Mouse (Mus musculus) embryonic facial prominence, embryonic 13.5 days (tissue): ENCODE measurements around the gene Ak6. TPM values are rescaled to one million over a fixed set of nuclear protein-coding genes. Genes with fewer than 3 reads are reported as not detected.

Source experiments
- ATAC-seq: fragments of 200-750 bp; cut with Nextera tagmentation; 2 replicates; pipeline ENCODE4 v1.8.0; 2017; ENCODE audit warnings: low read depth; ENCODE audit not compliant: insufficient number of reproducible peaks, insufficient read depth, low FRiP score, low TSS enrichment
- H3K27ac ChIP-seq: fragments of 300-500 bp; sonication (generic); 2 replicates; pipeline ENCODE4 v1.5.1; 2015; ENCODE audit warnings: moderate library complexity, mild to moderate bottlenecking, inconsistent platforms
- H3K27me3 ChIP-seq: fragments of 300-500 bp; sonication (generic); 2 replicates; pipeline ENCODE4 v1.6.1; 2015; ENCODE audit warnings: mild to moderate bottlenecking, inconsistent platforms
- H3K36me3 ChIP-seq: fragments of 300-500 bp; sonication (generic); 2 replicates; pipeline ENCODE4 v1.6.1; 2015; ENCODE audit warnings: mild to moderate bottlenecking, inconsistent platforms
- H3K4me1 ChIP-seq: fragments of 300-500 bp; sonication (generic); 2 replicates; pipeline ENCODE4 v1.6.1; 2015; ENCODE audit warnings: inconsistent platforms
- H3K4me2 ChIP-seq: fragments of 300-500 bp; sonication (generic); 2 replicates; pipeline ENCODE4 v1.6.1; 2015; ENCODE audit warnings: moderate library complexity, mild to moderate bottlenecking, inconsistent platforms
- H3K4me3 ChIP-seq: fragments of 300-500 bp; sonication (generic); 2 replicates; pipeline ENCODE4 v1.5.1; 2015; ENCODE audit warnings: mild to moderate bottlenecking, inconsistent platforms
- H3K9ac ChIP-seq: fragments of 300-500 bp; sonication (generic); 2 replicates; pipeline ENCODE4 v1.6.1; 2015; ENCODE audit warnings: mild to moderate bottlenecking, inconsistent platforms
- H3K9me3 ChIP-seq: fragments of 300-500 bp; sonication (generic); 2 replicates; pipeline ENCODE4 v1.6.1; 2016; ENCODE audit warnings: inconsistent platforms
- WGBS: fragments of 180-500 bp; shearing (Covaris S2); methylation state at CpG from one replicate; pipeline ENCODE4 v1.1.7; 2015; ENCODE audit warnings: mixed read lengths; 5-methylcytosine and 5-hydroxymethylcytosine counted together
- polyA plus RNA-seq: library from polyadenylated mRNA; unstranded; fragments of >200 nt; fragmentation: Nextera tagmentation; extraction: Ambion mirVana; gene quantifications from 2 replicates; pipeline ENCODE4 v1.2.1, GENCODE M21; 2015

Gene Ak6
- 295 and 310 TPM in 2 replicates for polyA plus RNA-seq

DNA sequence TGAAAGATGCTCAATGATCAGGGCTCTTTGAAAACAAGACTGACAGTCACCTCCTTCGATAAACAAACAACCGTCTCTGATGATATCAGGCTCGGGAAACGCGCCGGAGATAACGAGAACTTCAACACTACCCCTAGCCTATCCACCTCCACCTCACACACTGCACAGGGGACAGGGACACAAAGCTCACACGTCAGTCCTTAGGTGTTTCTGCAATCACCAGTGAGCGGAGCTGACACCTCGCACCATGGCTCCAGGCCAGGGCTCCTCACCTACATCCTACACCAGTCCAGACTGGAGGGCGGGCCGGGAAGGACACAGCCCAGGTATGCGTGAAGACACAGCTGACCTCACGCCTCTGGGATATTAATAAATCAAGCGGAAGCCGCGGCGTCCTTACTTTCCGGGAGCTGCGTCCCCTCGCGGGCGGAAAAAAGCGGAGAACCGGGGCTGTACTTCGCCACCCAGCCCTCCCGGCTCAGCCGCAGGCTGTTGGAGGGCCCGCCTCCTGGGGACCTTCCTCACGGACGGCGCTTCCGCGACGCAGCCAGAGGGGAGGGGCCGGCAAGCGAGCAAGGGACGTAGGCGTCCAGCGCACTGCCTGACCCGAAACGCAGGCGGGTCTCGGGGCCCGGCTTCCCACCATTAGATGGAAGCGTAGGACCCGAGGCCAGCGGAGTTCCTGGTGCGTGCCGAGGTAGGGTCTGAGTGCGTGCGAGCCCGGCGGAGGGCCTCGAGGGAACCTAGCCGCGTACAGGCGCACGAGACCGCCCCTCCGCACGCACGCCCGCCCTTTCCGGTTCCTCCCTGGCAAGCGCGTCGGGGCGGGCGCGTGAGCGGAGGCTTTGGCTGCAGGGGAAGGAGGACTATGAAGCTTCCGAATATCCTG, at the start of gene Ak6, which contains the start of gene Rad17:
TSS of gene Ak6 (plus strand) at position 430 of the 889 bp plus-strand sequence.
TSS of gene Rad17 (minus strand) at position 502 of the 889 bp plus-strand sequence.
- Histone ChIP-seq H3K9ac (peak within 1 kb of the TSS; percentile 94), H3K27ac (peak within 1 kb of the TSS; percentile 95), H3K4me1 (peaks cover 8% of the 10 kb centered on the region), H3K4me3 (peak within 1 kb of the TSS; percentile 97), H3K4me2 (peak within 1 kb of the TSS; percentile 90), H3K27me3 (no peaks in the 10 kb centered on the region), H3K36me3 (peaks cover 23% of the 10 kb centered on the region), H3K9me3 (no peaks in the 10 kb centered on the region)
- WGBS: under 1% methylated on average over 62 of the region's 73 CpGs
- ATAC-seq: peak; percentile 96

DNA sequence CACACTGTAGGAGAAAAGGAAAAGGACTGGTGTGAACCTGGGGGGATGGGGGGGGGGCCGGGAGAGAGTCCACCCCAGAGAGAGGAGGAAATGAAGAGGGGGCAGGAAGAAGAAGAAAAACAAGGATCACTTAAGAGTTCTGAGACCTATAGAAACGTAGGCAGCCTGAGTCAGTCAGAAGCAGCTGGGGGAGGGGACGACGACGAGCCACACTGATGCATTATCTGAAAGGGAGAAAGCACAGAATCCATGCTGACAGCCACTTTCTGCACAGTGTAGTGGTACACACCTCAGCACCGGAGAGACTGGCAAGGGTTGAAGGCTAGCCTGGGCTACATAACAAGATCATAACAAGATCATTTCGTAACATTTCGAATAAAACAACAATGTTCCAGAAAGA, 49.7 kb upstream of the Ak6 start:
- Histone ChIP-seq H3K4me3 (no peak overlapping the region), H3K27ac (0 out of 2 replicates have a peak overlapping the region, but pooled peaks have one; percentile 4), H3K27me3 (no peaks in the 10 kb centered on the region), H3K4me2 (no peak overlapping the region; the same call in 1 of the 2 replicates), H3K4me1 (no peaks in the 10 kb centered on the region), H3K9me3 (no peaks in the 10 kb centered on the region), H3K36me3 (no peaks in the 10 kb centered on the region), H3K9ac (no peak overlapping the region)
- WGBS: 67% methylated on average over 8 of the region's 8 CpGs
- no peak for ATAC-seq

DNA sequence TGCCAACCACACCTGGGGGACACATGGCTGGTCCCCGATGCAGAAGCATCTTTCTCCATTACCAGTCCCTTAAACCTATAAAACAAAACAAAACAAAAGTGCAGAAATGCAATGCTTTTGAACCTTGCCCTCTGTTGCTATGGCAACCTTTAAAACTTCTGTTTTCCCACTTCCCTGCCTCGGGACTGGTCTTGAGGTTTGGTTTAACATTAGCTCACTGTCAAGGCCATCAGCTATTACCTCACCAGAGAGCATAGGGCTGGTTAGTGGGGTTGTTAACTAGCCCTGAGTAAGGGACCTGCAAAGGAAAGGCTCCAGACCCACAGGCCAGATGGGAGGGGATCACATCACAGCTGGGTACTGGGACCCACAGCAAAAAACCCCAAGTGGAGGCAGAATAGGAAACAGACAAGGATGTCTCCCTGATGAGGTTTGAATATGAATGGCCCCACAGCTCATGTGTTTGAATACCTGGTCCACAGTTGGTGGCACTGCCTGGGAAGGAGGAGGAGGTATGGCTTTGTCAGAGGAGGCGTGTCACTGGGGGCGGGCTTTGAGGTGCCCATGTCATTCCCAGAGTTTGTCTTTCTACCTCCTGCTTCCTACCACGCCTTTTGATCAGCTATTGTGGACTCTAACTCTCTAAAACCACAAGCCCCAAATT, 48.4 kb upstream of the Ak6 start:
- Histone ChIP-seq H3K9ac (no peak overlapping the region), H3K4me1 (no peaks in the 10 kb centered on the region), H3K4me2 (no peak overlapping the region), H3K36me3 (no peaks in the 10 kb centered on the region), H3K4me3 (no peak overlapping the region), H3K27me3 (no peaks in the 10 kb centered on the region), H3K9me3 (no peaks in the 10 kb centered on the region), H3K27ac (no peak overlapping the region)
- no peak for ATAC-seq
- WGBS: 66% methylated on average over 5 of the region's 5 CpGs

DNA sequence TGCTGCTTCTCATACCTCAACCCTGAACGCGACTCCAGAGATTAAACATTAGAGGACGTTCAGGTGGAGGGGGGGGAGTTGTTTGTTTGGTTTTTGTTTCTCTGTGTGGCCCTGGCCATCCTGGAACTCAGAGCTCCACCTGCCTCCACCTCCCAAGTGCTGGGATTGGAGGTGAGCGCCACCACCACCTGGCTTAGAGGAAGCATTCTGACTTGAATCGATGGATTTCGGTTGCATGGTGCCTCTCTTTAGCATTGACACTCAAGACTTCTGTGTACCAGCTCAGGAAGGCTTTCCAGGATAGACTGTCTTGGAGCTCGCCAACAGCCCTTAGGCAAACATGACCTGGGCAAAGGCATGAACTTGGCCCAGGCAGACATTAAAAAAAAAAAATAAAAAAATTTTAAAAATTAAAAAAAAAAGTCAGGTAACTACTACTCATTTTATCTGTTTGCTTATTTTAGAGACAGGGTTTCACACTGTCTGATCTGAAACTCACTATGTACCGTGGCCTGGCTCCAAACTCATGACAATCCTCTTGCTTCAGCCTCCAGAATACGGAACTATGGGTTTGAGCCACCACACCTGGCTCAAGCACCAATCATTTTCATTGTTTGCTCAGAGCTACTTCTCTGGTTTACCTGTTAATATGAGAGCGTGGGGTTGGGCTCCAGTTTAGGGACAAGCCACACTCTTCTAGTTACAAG, 47.6 kb upstream of the Ak6 start:
- no peak for ATAC-seq
- Histone ChIP-seq H3K4me1 (no peaks in the 10 kb centered on the region), H3K4me3 (no peak overlapping the region), H3K27me3 (no peaks in the 10 kb centered on the region), H3K36me3 (no peaks in the 10 kb centered on the region), H3K4me2 (no peak overlapping the region), H3K9me3 (peaks cover 4% of the 10 kb centered on the region; the same call in 1 of the 2 replicates), H3K9ac (no peak overlapping the region), H3K27ac (no peak overlapping the region)
- WGBS: 89% methylated on average over 10 of the region's 10 CpGs

DNA sequence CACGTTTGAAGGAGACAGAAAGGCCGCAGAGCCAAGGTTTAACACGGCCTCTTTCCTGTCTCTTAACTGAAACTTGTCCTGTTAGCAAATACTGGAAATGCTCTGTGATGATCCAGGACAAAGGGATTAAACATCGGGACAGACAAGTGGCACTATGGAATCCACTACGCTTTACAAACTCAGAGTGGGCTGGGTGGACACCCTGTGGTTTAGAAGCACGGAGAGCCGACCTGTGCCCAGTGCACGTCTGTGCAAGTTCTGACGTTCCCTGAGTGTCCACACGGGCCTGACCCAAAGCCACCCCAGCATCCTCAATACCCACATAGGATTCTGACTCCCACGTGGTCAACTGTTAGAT, 47.1 kb upstream of the Ak6 start:
- H3K4me1 ChIP-seq: no peaks in the 10 kb centered on the region
- H3K9ac ChIP-seq: no peak overlapping the region
- H3K4me3 ChIP-seq: no peak overlapping the region
- WGBS: 84% methylated on average over 11 of the region's 11 CpGs
- H3K9me3 ChIP-seq: peaks cover 4% of the 10 kb centered on the region; the same call in 1 of the 2 replicates
- H3K4me2 ChIP-seq: no peak overlapping the region
- ATAC-seq: no peak
- no peaks in the 10 kb centered on the region for H3K27me3 ChIP-seq
- H3K36me3 ChIP-seq: no peaks in the 10 kb centered on the region
- H3K27ac ChIP-seq: no peak overlapping the region

DNA sequence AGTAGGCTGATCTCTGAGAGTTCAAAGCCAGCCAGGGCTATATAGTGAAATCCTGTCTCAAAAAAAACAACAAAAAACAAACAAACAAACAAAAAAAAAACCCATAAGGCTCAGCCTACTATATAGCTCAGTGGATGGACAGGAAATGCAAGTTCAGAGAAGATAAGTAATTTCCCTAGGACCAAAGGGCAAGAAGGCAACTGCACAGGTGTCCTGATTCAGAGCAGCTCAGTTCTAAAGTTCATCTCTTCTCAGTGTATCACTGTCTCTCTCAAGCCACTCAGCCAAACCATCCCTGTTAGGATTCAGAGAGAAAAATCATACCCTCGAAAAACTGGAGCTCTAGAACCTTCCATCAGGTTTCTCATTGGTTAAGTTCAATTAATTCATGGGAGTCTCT, 44.9 kb upstream of the Ak6 start:
- Histone ChIP-seq H3K9ac (no peak overlapping the region), H3K27me3 (no peaks in the 10 kb centered on the region), H3K4me2 (no peak overlapping the region), H3K4me3 (no peak overlapping the region), H3K27ac (no peak overlapping the region), H3K4me1 (no peaks in the 10 kb centered on the region), H3K9me3 (peaks cover 4% of the 10 kb centered on the region; the same call in 1 of the 2 replicates), H3K36me3 (no peaks in the 10 kb centered on the region)
- ATAC-seq: no peak
- WGBS: 64% methylated on average over 1 of the region's 1 CpGs

DNA sequence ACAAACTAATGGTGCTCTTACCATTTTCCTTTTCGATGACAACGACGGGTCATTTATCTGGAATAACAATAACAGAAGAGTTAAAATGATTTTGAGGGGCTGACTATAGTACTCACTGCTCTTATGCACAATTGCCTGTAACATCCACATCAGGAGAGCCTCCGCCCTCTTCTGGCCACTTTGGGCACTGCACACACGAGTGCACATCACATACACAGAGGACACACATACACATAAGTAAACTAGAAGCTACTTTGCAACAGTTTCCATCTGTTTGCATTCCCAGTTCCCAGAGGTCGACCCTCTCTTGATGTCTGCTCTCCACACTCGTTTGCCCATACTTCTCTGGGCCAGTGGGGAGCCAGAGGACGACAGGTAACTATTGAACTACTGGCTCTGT, 43.0 kb upstream of the Ak6 start:
- ATAC-seq: no peak
- Histone ChIP-seq H3K4me3 (no peak overlapping the region), H3K9ac (no peak overlapping the region), H3K4me1 (no peaks in the 10 kb centered on the region), H3K36me3 (peaks cover 7% of the 10 kb centered on the region; the same call in 1 of the 2 replicates), H3K9me3 (peaks cover 4% of the 10 kb centered on the region; the same call in 1 of the 2 replicates), H3K4me2 (no peak overlapping the region), H3K27me3 (no peaks in the 10 kb centered on the region), H3K27ac (no peak overlapping the region)
- 88% methylated on average over 8 of the region's 8 CpGs for WGBS

DNA sequence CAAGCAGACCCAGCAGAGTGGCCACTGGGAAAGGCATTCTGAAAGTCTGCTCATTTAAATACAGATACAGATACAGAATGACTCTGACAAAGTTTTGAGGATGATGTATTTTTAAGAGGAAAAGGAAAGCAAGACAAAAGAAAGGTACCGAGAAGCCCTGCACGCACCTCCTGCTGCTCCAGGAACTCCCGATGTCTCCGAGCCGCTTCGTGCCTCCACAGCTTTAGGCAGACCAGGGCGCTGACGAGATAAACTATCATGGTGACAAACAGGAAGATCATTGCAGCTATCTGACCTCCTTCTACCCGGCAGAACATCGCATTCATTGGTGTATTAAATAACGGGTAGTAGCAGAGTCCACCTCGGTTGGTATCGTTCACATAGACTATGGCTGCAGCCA, 39.5 kb upstream of the Ak6 start:
- H3K27me3 ChIP-seq: peaks cover 7% of the 10 kb centered on the region
- peaks cover 7% of the 10 kb centered on the region; the same call in 1 of the 2 replicates for H3K36me3 ChIP-seq
- no peak overlapping the region for H3K4me2 ChIP-seq
- H3K9ac ChIP-seq: no peak overlapping the region
- no peak for ATAC-seq
- no peak overlapping the region for H3K27ac ChIP-seq
- H3K4me1 ChIP-seq: peaks cover under 1% of the 10 kb centered on the region; the same call in 1 of the 2 replicates
- 95% methylated on average over 13 of the region's 13 CpGs for WGBS
- peaks cover 4% of the 10 kb centered on the region; the same call in 1 of the 2 replicates for H3K9me3 ChIP-seq
- no peak overlapping the region for H3K4me3 ChIP-seq

DNA sequence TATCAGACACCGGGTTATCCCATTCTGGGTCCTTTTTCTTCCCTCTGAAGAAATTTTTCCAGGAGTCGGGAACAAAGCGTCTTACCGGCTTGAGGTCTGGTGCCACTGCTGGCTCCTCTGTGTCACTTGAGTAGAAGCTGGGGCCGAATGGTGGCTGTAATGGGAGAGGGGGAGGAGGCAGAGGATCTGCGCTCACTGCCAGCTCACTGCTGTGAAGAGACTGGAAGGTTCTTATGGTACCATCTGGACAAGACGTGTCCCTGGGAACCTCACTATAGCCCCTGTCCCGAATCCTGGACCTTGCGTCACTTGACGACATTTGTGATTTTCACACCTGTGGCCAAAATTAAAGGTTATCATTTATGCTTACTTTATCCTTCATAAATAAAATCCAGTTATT, 38.5 kb upstream of the Ak6 start:
- ATAC-seq: no peak
- WGBS: 94% methylated on average over 10 of the region's 10 CpGs
- Histone ChIP-seq H3K4me3 (no peak overlapping the region), H3K27me3 (peaks cover 15% of the 10 kb centered on the region), H3K4me2 (no peak overlapping the region), H3K9ac (no peak overlapping the region), H3K9me3 (peaks cover 4% of the 10 kb centered on the region; the same call in 1 of the 2 replicates), H3K4me1 (peaks cover 7% of the 10 kb centered on the region), H3K27ac (no peak overlapping the region), H3K36me3 (peaks cover 8% of the 10 kb centered on the region; the same call in 1 of the 2 replicates)

DNA sequence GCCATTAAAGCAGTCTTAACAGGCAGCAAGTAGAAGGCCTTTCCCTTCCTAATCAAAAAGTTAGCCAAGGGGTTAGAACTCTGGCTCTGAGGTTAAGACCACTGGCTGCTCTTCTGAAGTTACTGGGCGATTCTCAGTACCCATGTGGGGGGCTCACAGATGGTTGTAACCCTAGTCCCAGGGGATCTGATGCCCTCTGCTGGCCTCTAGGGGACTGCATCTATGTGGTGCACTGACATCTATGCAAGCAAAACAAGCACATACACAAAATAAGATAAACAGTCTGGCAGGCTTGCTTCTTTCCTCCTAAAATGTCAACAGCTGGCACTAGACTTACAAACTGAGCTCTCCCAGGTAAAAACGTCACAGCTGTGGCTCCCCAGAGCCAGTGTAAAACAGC, 37.9 kb upstream of the Ak6 start:
- ATAC-seq: no peak
- Histone ChIP-seq H3K27ac (no peak overlapping the region), H3K4me3 (no peak overlapping the region), H3K9ac (no peak overlapping the region), H3K36me3 (peaks cover 14% of the 10 kb centered on the region), H3K4me1 (peaks cover 7% of the 10 kb centered on the region), H3K27me3 (peaks cover 21% of the 10 kb centered on the region), H3K4me2 (no peak overlapping the region), H3K9me3 (0 out of 2 replicates have a peak, but pooled peaks cover 1% of the 10 kb centered on the region)
- WGBS: 58% methylated on average over 2 of the region's 2 CpGs
